18 mouse cellular contexts compared by ENCODE assay signal in genomic region chr11:97819923-97820322, GRCm38 (mm10). TPM values are rescaled to one million over a fixed set of nuclear protein-coding genes. Genes with fewer than 3 reads are reported as not detected.
DNase-seq lines count a peak whose midpoint lies in the region; ATAC-seq lines count a peak whose summit lies in the region.
"Had no signal": no experiment of that assay in that cellular context is flagged by ENCODE, and none has a peak within 500 bp of the region (broad histone marks: within the 10 kb centered on the region; RNA-seq: fewer than 3 reads in every experiment).

No protein-coding gene starts in this region.

- ATAC-seq in heart, embryonic 13.5 days (ENCODE audit: extremely low read depth, insufficient number of reproducible peaks, low FRiP score, low TSS enrichment), result no peak
- ATAC-seq in heart, embryonic 11.5 days (replicated peaks; ENCODE audit: insufficient number of reproducible peaks, low FRiP score, low TSS enrichment), result no peak
- ATAC-seq in liver, embryonic 15.5 days (ENCODE audit: insufficient read depth), result no peak
- ATAC-seq: CD4-positive, CD25-positive, alpha-beta regulatory T cell, adult 4 months; forebrain, postnatal 0 days; inflammation-experienced regulatory T-cells, adult 6 months; midbrain, embryonic 13.5 days had no signal

- peak; percentile 40 to 69 for DNase-seq in kidney, postnatal 25 days
- no peak for DNase-seq in kidney, adult 18-20 months
- DNase-seq in left cerebral cortex, adult 11 months (ENCODE audit: low spot score), result no peak
- DNase-seq: cerebellum, adult 8-10 months; forebrain, postnatal 0 days; gastrocnemius, postnatal 14 days; lung, postnatal 4 days; right cerebral cortex, postnatal 14 days; thymus, postnatal 14 days had no signal

- H3K27ac ChIP-seq in heart, embryonic 13.5 days (replicated peaks), result peak overlapping the region; percentile 33; the same call in 1 of the 2 replicates
- H3K27ac ChIP-seq in heart, embryonic 11.5 days (ENCODE audit: low read depth, low read length), result no peak overlapping the region
- peak overlapping the region; percentile 89 for H3K27ac ChIP-seq in brown adipose tissue, adult 24 weeks (replicated peaks; ENCODE audit: low read depth, low read length)
- peak overlapping the region; percentile 10; the same call in 1 of the 2 replicates for H3K27ac ChIP-seq in liver, embryonic 15.5 days (replicated peaks)
- H3K27ac ChIP-seq: midbrain, embryonic 13.5 days had no signal

- H3K4me3 ChIP-seq in heart, embryonic 13.5 days, result no peak overlapping the region
- no peak overlapping the region for H3K4me3 ChIP-seq in heart, embryonic 11.5 days (ENCODE audit: low read depth, low read length)
- H3K4me3 ChIP-seq in brown adipose tissue, adult 24 weeks (ENCODE audit: insufficient read depth, low read depth, low read length), result no peak overlapping the region
- H3K4me3 ChIP-seq in liver, embryonic 15.5 days (replicated peaks), result no peak overlapping the region
- H3K4me3 ChIP-seq: midbrain, embryonic 13.5 days had no signal

- WGBS in heart, embryonic 13.5 days, result 69% methylated on average over 5 of the region's 5 CpGs
- WGBS in heart, embryonic 11.5 days (ENCODE audit: insufficient replicate concordance), result 71% methylated on average over 5 of the region's 5 CpGs
- WGBS in liver, embryonic 15.5 days (ENCODE audit: insufficient replicate concordance), result 48% methylated on average over 5 of the region's 5 CpGs

- H3K4me1 ChIP-seq in heart, embryonic 13.5 days, result peaks cover 78% of the 10 kb centered on the region
- peaks cover 47% of the 10 kb centered on the region for H3K4me1 ChIP-seq in heart, embryonic 11.5 days (ENCODE audit: control insufficient read depth, insufficient read depth, low read length)
- peaks cover 69% of the 10 kb centered on the region for H3K4me1 ChIP-seq in brown adipose tissue, adult 24 weeks (ENCODE audit: control insufficient read depth, insufficient read depth, insufficient read length, low read length)
- peaks cover 89% of the 10 kb centered on the region for H3K4me1 ChIP-seq in liver, embryonic 15.5 days (replicated peaks)

- H3K36me3 ChIP-seq in heart, embryonic 13.5 days, result peaks cover 64% of the 10 kb centered on the region
- H3K36me3 ChIP-seq in heart, embryonic 11.5 days (ENCODE audit: control insufficient read depth, insufficient read depth, low read length), result peaks cover 3% of the 10 kb centered on the region; the same call in 1 of the 2 replicates
- H3K36me3 ChIP-seq in liver, embryonic 15.5 days (replicated peaks), result peaks cover 21% of the 10 kb centered on the region

- no peaks in the 10 kb centered on the region for H3K27me3 ChIP-seq in heart, embryonic 13.5 days (replicated peaks)
- no peaks in the 10 kb centered on the region for H3K27me3 ChIP-seq in heart, embryonic 11.5 days (ENCODE audit: control insufficient read depth, insufficient read depth, low read length)
- no peaks in the 10 kb centered on the region for H3K27me3 ChIP-seq in liver, embryonic 15.5 days
- H3K27me3 ChIP-seq: midbrain, embryonic 13.5 days had no signal

- no peak overlapping the region for H3K4me2 ChIP-seq in heart, embryonic 13.5 days
- H3K4me2 ChIP-seq in heart, embryonic 11.5 days, result no peak overlapping the region
- H3K4me2 ChIP-seq in liver, embryonic 15.5 days, result no peak overlapping the region
- H3K4me2 ChIP-seq: midbrain, embryonic 13.5 days had no signal

- no peaks in the 10 kb centered on the region for H3K9me3 ChIP-seq in heart, embryonic 13.5 days
- H3K9me3 ChIP-seq in heart, embryonic 11.5 days (replicated peaks; ENCODE audit: control insufficient read depth, low read length), result no peaks in the 10 kb centered on the region
- H3K9me3 ChIP-seq in liver, embryonic 15.5 days (replicated peaks), result no peaks in the 10 kb centered on the region
- H3K9me3 ChIP-seq: midbrain, embryonic 13.5 days had no signal

- no peak overlapping the region for H3K9ac ChIP-seq in heart, embryonic 13.5 days
- H3K9ac ChIP-seq in heart, embryonic 11.5 days (ENCODE audit: low read depth, low read length), result no peak overlapping the region
- H3K9ac ChIP-seq in liver, embryonic 15.5 days, result no peak overlapping the region
- H3K9ac ChIP-seq: forebrain, postnatal 0 days; midbrain, embryonic 13.5 days had no signal

RNA-seq across cellular contexts. Expression of gene B230217C12Rik, which starts 20.7 kb away (rescaled TPM):
- polyA plus RNA-seq in heart, embryonic 13.5 days (2015; fragmentation: Nextera tagmentation; extraction: Ambion mirVana), result 5.1 and 5.5 TPM in 2 replicates
- polyA plus RNA-seq in heart, embryonic 11.5 days (2014; fragmentation: Nextera tagmentation; extraction: Ambion mirVana), result 8.2 and 8.3 TPM in 2 replicates
- polyA plus RNA-seq in brown adipose tissue, adult 24 weeks (2012; ENCODE audit: insufficient read depth, insufficient read length, missing spikeins), result 0.59 and 2.0 TPM in 2 replicates
- 0.30 and 0.39 TPM in 2 replicates for polyA plus RNA-seq in liver, embryonic 15.5 days (2015; fragmentation: Nextera tagmentation; extraction: Ambion mirVana)

RNA-seq across cellular contexts. Expression of gene Lasp1, which starts 21.1 kb away (rescaled TPM):
- polyA plus RNA-seq in heart, embryonic 13.5 days (2015; fragmentation: Nextera tagmentation; extraction: Ambion mirVana), result 45.1 and 46.0 TPM in 2 replicates
- 30.0 and 37.5 TPM in 2 replicates for polyA plus RNA-seq in heart, embryonic 11.5 days (2014; fragmentation: Nextera tagmentation; extraction: Ambion mirVana)
- polyA plus RNA-seq in brown adipose tissue, adult 24 weeks (2012; ENCODE audit: insufficient read depth, insufficient read length, missing spikeins), result 56.3 and 58.1 TPM in 2 replicates
- polyA plus RNA-seq in liver, embryonic 15.5 days (2015; fragmentation: Nextera tagmentation; extraction: Ambion mirVana), result 31.4 and 36.7 TPM in 2 replicates

RNA-seq across cellular contexts. Expression of gene Rpl23, which starts 37.7 kb away (rescaled TPM):
- polyA plus RNA-seq in heart, embryonic 13.5 days (2015; fragmentation: Nextera tagmentation; extraction: Ambion mirVana), result 376 and 393 TPM in 2 replicates
- polyA plus RNA-seq in heart, embryonic 11.5 days (2014; fragmentation: Nextera tagmentation; extraction: Ambion mirVana), result 461 and 517 TPM in 2 replicates
- 268 and 348 TPM in 2 replicates for polyA plus RNA-seq in brown adipose tissue, adult 24 weeks (2012; ENCODE audit: insufficient read depth, insufficient read length, missing spikeins)
- 185 and 242 TPM in 2 replicates for polyA plus RNA-seq in liver, embryonic 15.5 days (2015; fragmentation: Nextera tagmentation; extraction: Ambion mirVana)

RNA-seq across cellular contexts. Expression of gene 1700001P01Rik, which starts 44.2 kb away (rescaled TPM):
- not detected in 2 replicates for polyA plus RNA-seq in heart, embryonic 13.5 days (2015; fragmentation: Nextera tagmentation; extraction: Ambion mirVana)
- polyA plus RNA-seq in heart, embryonic 11.5 days (2014; fragmentation: Nextera tagmentation; extraction: Ambion mirVana), result 0.38 TPM in 1 of 2 replicates, not detected in the other
- polyA plus RNA-seq in brown adipose tissue, adult 24 weeks (2012; ENCODE audit: insufficient read depth, insufficient read length, missing spikeins), result not detected in 2 replicates
- not detected in 2 replicates for polyA plus RNA-seq in liver, embryonic 15.5 days (2015; fragmentation: Nextera tagmentation; extraction: Ambion mirVana)
- polyA plus RNA-seq: CD4-positive, CD25-positive, alpha-beta regulatory T cell, adult 4 months; large intestine, adult 2 months; liver, embryonic 16.5 days had no signal

RNA-seq across cellular contexts. Expression of gene Cwc25, which starts 53.6 kb away (rescaled TPM):
- polyA plus RNA-seq in heart, embryonic 13.5 days (2015; fragmentation: Nextera tagmentation; extraction: Ambion mirVana), result 10.2 and 10.5 TPM in 2 replicates
- 9.2 and 9.9 TPM in 2 replicates for polyA plus RNA-seq in heart, embryonic 11.5 days (2014; fragmentation: Nextera tagmentation; extraction: Ambion mirVana)
- polyA plus RNA-seq in brown adipose tissue, adult 24 weeks (2012; ENCODE audit: insufficient read depth, insufficient read length, missing spikeins), result 5.8 and 7.1 TPM in 2 replicates
- polyA plus RNA-seq in liver, embryonic 15.5 days (2015; fragmentation: Nextera tagmentation; extraction: Ambion mirVana), result 5.4 and 5.8 TPM in 2 replicates

Comparison
In these comparisons a context has a peak if more than half of its experiments do, and no peak if none do; other contexts are left out.
1. DNase-seq: peak in kidney, postnatal 25 days (2 of 2); none in kidney, adult 18-20 months (single experiment) and left cerebral cortex, adult 11 months (single experiment).